Mouse (Mus musculus): ENCODE data around the gene P2ry12.

DNA sequence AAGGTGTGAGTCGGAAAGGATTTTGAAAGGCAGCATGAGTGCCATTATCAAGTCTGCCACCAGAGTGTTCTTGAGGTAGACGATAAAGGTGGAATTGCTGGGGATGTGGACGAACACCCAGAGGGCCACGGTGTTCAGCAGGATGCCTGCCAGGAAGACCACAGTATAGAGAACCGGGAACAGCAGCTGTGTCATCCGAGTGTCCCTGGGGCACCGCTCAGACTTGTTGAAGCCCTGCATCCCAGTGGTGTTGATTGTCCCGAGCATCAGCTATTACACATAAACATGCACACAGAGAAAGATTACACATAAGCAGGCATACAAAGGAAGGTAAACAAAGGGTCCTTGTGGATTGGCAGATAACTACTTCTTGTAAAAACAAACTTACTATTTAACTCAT, 52.6 kb downstream of the P2ry12 start:
- TF ChIP-seq MAX (IDR thresholded peaks at IDR 0.05; ENCODE audit: low read length) (no peak), POLR2A (IDR thresholded peaks at IDR 0.05; ENCODE audit: control insufficient read depth in 1 of 2, insufficient read depth in 1 of 2, low read depth in 1 of 2, low read length in 2 of 2, poor library complexity in 1 of 2) (no peak), CTCF (IDR thresholded peaks at IDR 0.05 in 2 of 3, conservative IDR thresholded peaks at IDR 0.05 in 1 of 3; ENCODE audit: control insufficient read depth in 1 of 3, insufficient read depth in 1 of 3, low read depth in 2 of 3, low read length in 3 of 3, poor library complexity in 1 of 3, severe bottlenecking in 1 of 3) (no peak), KAT2A (conservative IDR thresholded peaks at IDR 0.05; ENCODE audit: low read depth, low read length) (no peak), MYB (IDR thresholded peaks at IDR 0.05; ENCODE audit: low read depth, low read length) (no peak), MYC (IDR thresholded peaks at IDR 0.05; ENCODE audit: low read depth, low read length) (no peak), GATA1 (IDR thresholded peaks at IDR 0.05; ENCODE audit: low read depth, low read length) (no peak), MXI1 (IDR thresholded peaks at IDR 0.05; ENCODE audit: low read depth, low read length) (no peak), ZMIZ1 (IDR thresholded peaks at IDR 0.05; ENCODE audit: low read depth, low read length) (no peak), ZC3H11A (IDR thresholded peaks at IDR 0.05; ENCODE audit: low read depth, low read length) (no peak)
